Mouse (Mus musculus) liver, postnatal 0 days (tissue): ENCODE data around the gene Tmem63a. TPM values are rescaled to one million over a fixed set of nuclear protein-coding genes. Genes with fewer than 3 reads are reported as not detected.
"Not testable (repeated sequence)": the region's sequence is repeated elsewhere in the genome, so short reads cannot be mapped to it uniquely, and the experiment has no call there.

Source experiments
- ATAC-seq: fragments of 200-750 bp; cut with Nextera tagmentation; 2 replicates; pipeline ENCODE4 v1.8.0; 2017; ENCODE audit warnings: mild to moderate bottlenecking, moderate library complexity
- DNase-seq: peaks from one replicate; pipeline ENCODE4 v3.0.0-alpha.2; 2016
- H3K27ac ChIP-seq: fragments of 300-500 bp; sonication (generic); 2 replicates; pipeline ENCODE4 v1.5.1; 2014; ENCODE audit warnings: antibody characterized with exemption, moderate library complexity, mild to moderate bottlenecking, low read depth
- H3K27me3 ChIP-seq: fragments of 300-500 bp; sonication (generic); 2 replicates; pipeline ENCODE4 v1.6.1; 2014; ENCODE audit warnings: low read length, control low read depth, mixed read lengths; ENCODE audit not compliant: insufficient read depth
- H3K36me3 ChIP-seq: fragments of 300-500 bp; sonication (generic); replicated peaks from 2 replicates; pipeline ENCODE4 v1.6.1; 2014; ENCODE audit warnings: mild to moderate bottlenecking, control low read depth, low read length, moderate library complexity, mixed read lengths; ENCODE audit not compliant: insufficient read depth
- H3K4me1 ChIP-seq: fragments of 300-500 bp; sonication (generic); 2 replicates; pipeline ENCODE4 v1.6.1; 2014; ENCODE audit warnings: antibody characterized with exemption, mild to moderate bottlenecking, control low read depth; ENCODE audit not compliant: insufficient read depth
- H3K4me2 ChIP-seq: fragments of 300-500 bp; sonication (generic); 2 replicates; pipeline ENCODE4 v1.6.1; 2014; ENCODE audit warnings: low read depth, mild to moderate bottlenecking, low read length, moderate library complexity, mixed read lengths
- H3K4me3 ChIP-seq: fragments of 300-500 bp; sonication (generic); 2 replicates; pipeline ENCODE4 v1.5.1; 2014; ENCODE audit warnings: low read depth, low read length
- H3K9ac ChIP-seq: fragments of 300-500 bp; sonication (generic); replicated peaks from 2 replicates; pipeline ENCODE4 v1.6.1; 2014; ENCODE audit warnings: mild to moderate bottlenecking, moderate library complexity
- H3K9me3 ChIP-seq: fragments of 300-500 bp; sonication (generic); 2 replicates; pipeline ENCODE4 v1.6.1; 2016; ENCODE audit warnings: mild to moderate bottlenecking, control low read depth, low read length, mixed read lengths
- CTCF ChIP-seq: sonication (generic); IDR thresholded peaks from 2 replicates; pipeline ENCODE4 v1.5.1; 2016; ENCODE audit warnings: antibody characterized with exemption, low read depth
- EP300 ChIP-seq: IDR thresholded peaks from 2 replicates; pipeline ENCODE4 v1.6.1; 2016; ENCODE audit warnings: antibody characterized with exemption, low read depth, mild to moderate bottlenecking
- WGBS: fragments of 180-500 bp; shearing (Covaris S2); extraction: QIAGEN DNeasy Blood & Tissue Kit; methylation state at CpG from one replicate; pipeline ENCODE4 v1.1.7; 2014; ENCODE audit not compliant: insufficient replicate concordance; 5-methylcytosine and 5-hydroxymethylcytosine counted together
- polyA plus RNA-seq: library from polyadenylated mRNA; unstranded; fragments of >200 nt; fragmentation: Nextera tagmentation; extraction: Ambion mirVana; gene quantifications from 2 replicates; pipeline ENCODE4 v1.2.1, GENCODE M21; 2015

Gene Tmem63a
- polyA plus RNA-seq = 6.3 and 7.4 TPM in 2 replicates

DNA sequence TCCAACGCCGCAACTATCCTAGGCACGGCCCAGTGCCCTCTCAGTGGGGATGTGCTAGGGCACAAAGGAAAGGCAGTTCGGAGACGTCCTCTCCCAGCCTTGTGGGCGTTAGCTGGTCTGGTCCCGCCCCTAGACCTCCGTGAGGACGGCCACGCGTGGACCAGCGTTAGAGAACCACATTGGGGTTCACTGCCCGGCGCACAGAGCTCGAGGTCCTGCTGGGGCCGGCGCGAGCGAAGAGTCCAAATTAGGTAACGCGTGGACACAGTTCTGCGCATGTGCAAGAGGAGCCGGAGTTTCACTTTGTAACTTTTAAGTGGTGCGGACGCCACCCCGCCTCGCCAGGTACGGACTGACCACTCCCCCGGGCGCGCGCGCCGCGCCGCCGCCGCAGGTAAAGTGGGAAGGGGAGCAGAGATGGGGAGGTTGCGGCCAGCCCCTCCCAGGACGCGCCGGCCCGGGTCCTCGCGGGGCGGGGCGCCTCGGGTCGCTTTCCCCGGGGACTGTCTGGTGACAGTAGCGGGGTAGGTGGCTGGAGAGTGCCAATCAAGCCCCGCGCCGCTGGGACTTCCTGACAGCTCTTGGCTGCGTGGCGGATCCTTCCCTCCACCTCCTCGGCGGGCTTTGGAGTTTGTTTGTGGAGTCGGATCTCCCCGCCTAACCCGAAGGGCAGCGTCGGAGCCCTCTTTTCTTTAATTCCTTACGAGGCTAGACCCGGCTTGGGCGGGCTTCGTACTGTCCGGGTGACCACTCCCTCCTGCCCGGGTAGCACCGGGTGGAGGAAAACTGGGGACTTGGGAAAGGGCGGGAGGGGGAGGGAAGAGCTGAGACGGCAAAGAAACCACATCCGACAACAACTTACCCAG is at the start of gene Tmem63a:
Gene Tmem63a (plus strand): TSS at position 179 of the 866 bp plus-strand sequence.
- Histone ChIP-seq H3K4me3 (peak within 1 kb of the TSS; percentile 80), H3K27ac (peak within 1 kb of the TSS; percentile 93), H3K36me3 (peaks cover 4% of the 10 kb centered on the region), H3K4me2 (peak within 1 kb of the TSS; percentile 86), H3K9ac (peak within 1 kb of the TSS; percentile 91), H3K4me1 (peaks cover 54% of the 10 kb centered on the region), H3K27me3 (no peaks in the 10 kb centered on the region), H3K9me3 (no peaks in the 10 kb centered on the region)
- DNase-seq (peak; percentile 87), ATAC-seq (peak; percentile 75)
- WGBS = 0% methylated on average over 67 of the region's 73 CpGs
- no peak for TF ChIP-seq EP300
- TF ChIP-seq CTCF = no peak

DNA sequence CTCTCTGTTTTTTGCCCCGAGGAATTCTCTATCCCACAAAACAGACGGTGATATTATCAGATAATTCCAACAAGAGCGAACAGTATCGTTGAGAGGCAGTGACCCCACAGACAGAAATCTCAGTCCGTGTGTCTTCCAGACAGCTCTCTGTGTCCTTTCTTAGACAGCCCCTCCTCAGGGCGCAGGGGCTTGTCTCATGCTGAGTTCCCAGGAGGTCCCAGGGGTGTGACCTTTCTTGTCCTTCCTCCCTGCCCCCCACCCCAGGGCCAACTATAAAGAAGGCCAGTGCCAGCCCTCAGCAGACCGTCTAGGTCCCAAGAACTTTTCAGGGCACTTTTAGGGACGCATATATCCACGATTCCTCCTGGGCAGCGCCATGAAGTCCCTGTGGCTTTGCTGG is 49.3 kb upstream of the Tmem63a start, which contains the start of gene Lefty2:
Gene Lefty2 (plus strand): TSS at position 301 of the 400 bp plus-strand sequence.
- Histone ChIP-seq H3K27me3 (peaks cover 23% of the 10 kb centered on the region; the same call in 1 of the 2 replicates), H3K36me3 (no peaks in the 10 kb centered on the region), H3K9ac (no peak within 1 kb of the TSS), H3K4me2 (no peak within 1 kb of the TSS), H3K4me1 (peaks cover 11% of the 10 kb centered on the region), H3K27ac (no peak within 1 kb of the TSS), H3K9me3 (no peaks in the 10 kb centered on the region), H3K4me3 (no peak within 1 kb of the TSS)
- WGBS = 57% methylated on average over 10 of the region's 10 CpGs
- no peak for TF ChIP-seq EP300
- ATAC-seq (no peak), DNase-seq (no peak)

DNA sequence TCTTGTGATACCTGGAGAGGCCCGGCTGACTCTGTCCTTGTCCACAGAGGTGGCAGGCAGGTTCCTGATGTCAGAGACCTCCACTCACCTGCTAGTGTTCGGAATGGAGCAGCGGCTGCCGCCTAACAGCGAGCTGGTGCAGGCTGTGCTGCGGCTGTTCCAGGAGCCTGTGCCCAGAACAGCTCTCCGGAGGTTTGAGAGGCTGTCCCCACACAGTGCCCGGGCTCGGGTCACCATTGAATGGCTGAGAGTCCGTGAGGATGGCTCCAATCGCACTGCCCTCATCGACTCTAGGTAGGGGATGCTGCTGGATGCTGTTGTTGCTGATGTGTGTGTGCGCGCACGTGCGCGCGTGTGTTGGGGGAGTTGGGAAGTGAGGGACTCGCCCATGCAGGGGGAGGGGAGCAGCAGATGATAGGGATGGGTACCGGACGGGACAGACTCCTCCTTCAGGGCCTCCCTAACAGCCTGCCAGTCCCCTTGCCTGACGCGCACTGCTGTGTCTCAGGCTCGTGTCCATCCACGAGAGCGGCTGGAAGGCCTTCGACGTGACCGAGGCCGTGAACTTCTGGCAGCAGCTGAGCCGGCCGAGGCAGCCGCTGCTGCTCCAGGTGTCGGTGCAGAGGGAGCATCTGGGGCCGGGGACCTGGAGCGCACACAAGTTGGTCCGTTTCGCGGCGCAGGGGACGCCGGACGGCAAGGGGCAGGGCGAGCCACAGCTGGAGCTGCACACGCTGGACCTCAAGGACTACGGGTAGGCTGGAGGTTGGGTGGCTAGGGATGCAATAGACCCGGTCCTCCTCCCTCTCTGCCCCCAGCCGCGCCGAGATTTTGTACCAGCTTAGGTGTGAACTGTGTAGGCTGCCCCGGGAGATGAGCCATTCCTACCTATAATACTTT is 47.8 kb upstream of the Tmem63a start:
- not testable (repeated sequence) for H3K9ac ChIP-seq, H3K27ac ChIP-seq, H3K4me2 ChIP-seq, H3K9me3 ChIP-seq, ATAC-seq, H3K36me3 ChIP-seq, H3K4me1 ChIP-seq, H3K4me3 ChIP-seq
- 7% methylated on average over 43 of the region's 51 CpGs for WGBS
- H3K27me3 ChIP-seq = peaks cover 23% of the 10 kb centered on the region; the same call in 1 of the 2 replicates
- peak; percentile 14 for DNase-seq

- 3% methylated on average over 4 of the region's 4 CpGs for WGBS
- no peak overlapping the region for H3K9ac ChIP-seq
- no peaks in the 10 kb centered on the region for H3K9me3 ChIP-seq
- no peak overlapping the region for H3K4me3 ChIP-seq
- DNase-seq = no peak
- TF ChIP-seq EP300 (no peak), CTCF (peak; percentile 87)
- H3K36me3 ChIP-seq = peaks cover 3% of the 10 kb centered on the region
- no peak for ATAC-seq
- H3K4me2 ChIP-seq = no peak overlapping the region
- H3K4me1 ChIP-seq = peaks cover 24% of the 10 kb centered on the region
- H3K27ac ChIP-seq = no peak overlapping the region
- no peaks in the 10 kb centered on the region for H3K27me3 ChIP-seq
Observed at GRCm38 (mm10) chr1:180901107-180901506, 41.0 kb upstream of the Tmem63a start.

- TF ChIP-seq CTCF = no peak
- TF ChIP-seq EP300 = peak; percentile 99
- peak overlapping the region; percentile 84 for H3K4me2 ChIP-seq
- peak overlapping the region; percentile 91 for H3K27ac ChIP-seq
- ATAC-seq (peak; percentile 88), DNase-seq (peak; percentile 82)
- H3K4me1 ChIP-seq = peaks cover 24% of the 10 kb centered on the region
- WGBS = 32% methylated on average over 5 of the region's 5 CpGs
- no peak overlapping the region for H3K9ac ChIP-seq
- no peak overlapping the region; the same call in 1 of the 2 replicates for H3K4me3 ChIP-seq
- no peaks in the 10 kb centered on the region for H3K27me3 ChIP-seq
- peaks cover 21% of the 10 kb centered on the region for H3K36me3 ChIP-seq
- no peaks in the 10 kb centered on the region for H3K9me3 ChIP-seq
Observed at GRCm38 (mm10) chr1:180902915-180903314, 39.2 kb upstream of the Tmem63a start.

GRCm38 (mm10) chr1:180903666-180904038 is 38.5 kb upstream of the Tmem63a start:
- no peak for TF ChIP-seq EP300
- H3K36me3 ChIP-seq = peaks cover 27% of the 10 kb centered on the region
- peak overlapping the region; percentile 84 for H3K4me2 ChIP-seq
- H3K27me3 ChIP-seq = no peaks in the 10 kb centered on the region
- H3K9ac ChIP-seq = peak overlapping the region; percentile 41
- peak; percentile 38 for DNase-seq
- 27% methylated on average over 10 of the region's 10 CpGs for WGBS
- peak overlapping the region; percentile 70 for H3K4me3 ChIP-seq
- ATAC-seq = no peak
- H3K9me3 ChIP-seq = no peaks in the 10 kb centered on the region
- H3K4me1 ChIP-seq = peaks cover 24% of the 10 kb centered on the region
- peak overlapping the region; percentile 91 for H3K27ac ChIP-seq
